Mouse (Mus musculus): Measurements from ENCODE around the gene Chl1. TPM values are rescaled to one million over a fixed set of nuclear protein-coding genes. Genes with fewer than 3 reads are reported as not detected.

Gene Chl1
- polyA plus RNA-seq, 1 experiment from 2014 or later: 10.8 TPM

GRCm38 (mm10) chr6:103558037-103558893 is 47.9 kb downstream of the Chl1 start:
- 57% methylated on average over 5 of the region's 5 CpGs for WGBS
- Histone ChIP-seq H3K27ac (no peak overlapping the region), H3K4me3 (no peak overlapping the region), H3K4me1 (replicated peaks) (peaks cover 11% of the 10 kb centered on the region; the same call in 1 of the 2 replicates), H3K27me3 (ENCODE audit: insufficient read depth, poor library complexity, severe bottlenecking) (no peaks in the 10 kb centered on the region), H3K9me3 (no peaks in the 10 kb centered on the region), H3K36me3 (no peaks in the 10 kb centered on the region)
- DNase-seq (ENCODE audit: low spot score): no peak

- H3K27ac ChIP-seq: no peak overlapping the region
- peaks cover 11% of the 10 kb centered on the region; the same call in 1 of the 2 replicates for H3K4me1 ChIP-seq (replicated peaks)
- H3K27me3 ChIP-seq (ENCODE audit: insufficient read depth, poor library complexity, severe bottlenecking): no peaks in the 10 kb centered on the region
- DNase-seq (ENCODE audit: low spot score): no peak
- 72% methylated on average over 3 of the region's 3 CpGs for WGBS
- no peak overlapping the region for H3K4me3 ChIP-seq
- H3K9me3 ChIP-seq: no peaks in the 10 kb centered on the region
- H3K36me3 ChIP-seq: no peaks in the 10 kb centered on the region
Observed at GRCm38 (mm10) chr6:103558894-103559225, 48.5 kb downstream of the Chl1 start.

- WGBS: 74% methylated on average over 2 of the region's 2 CpGs
- peaks cover 11% of the 10 kb centered on the region; the same call in 1 of the 2 replicates for H3K4me1 ChIP-seq (replicated peaks)
Observed at GRCm38 (mm10) chr6:103559344-103559743, 49.0 kb downstream of the Chl1 start.

GRCm38 (mm10) chr6:103564811-103565210 is 54.4 kb downstream of the Chl1 start:
- Histone ChIP-seq H3K4me1 (replicated peaks) (peaks cover 10% of the 10 kb centered on the region), H3K27ac (no peak overlapping the region), H3K27me3 (ENCODE audit: insufficient read depth, poor library complexity, severe bottlenecking) (no peaks in the 10 kb centered on the region), H3K9me3 (no peaks in the 10 kb centered on the region), H3K4me3 (no peak overlapping the region), H3K36me3 (no peaks in the 10 kb centered on the region)
- WGBS: 77% methylated on average over 6 of the region's 6 CpGs
- no peak for DNase-seq (ENCODE audit: low spot score)

More at GRCm38 (mm10) chr6:103559344-103559743, 49.0 kb downstream of the Chl1 start:
- H3K4me3 ChIP-seq: no peak overlapping the region
- H3K36me3 ChIP-seq: no peaks in the 10 kb centered on the region
- H3K27ac ChIP-seq: no peak overlapping the region
- DNase-seq (ENCODE audit: low spot score): no peak
- no peaks in the 10 kb centered on the region for H3K9me3 ChIP-seq
- H3K27me3 ChIP-seq (ENCODE audit: insufficient read depth, poor library complexity, severe bottlenecking): no peaks in the 10 kb centered on the region

- H3K27me3 ChIP-seq (ENCODE audit: insufficient read depth, poor library complexity, severe bottlenecking): no peaks in the 10 kb centered on the region
- 35% methylated on average over 2 of the region's 2 CpGs for WGBS
- no peaks in the 10 kb centered on the region for H3K9me3 ChIP-seq
- H3K4me1 ChIP-seq (replicated peaks): peaks cover 10% of the 10 kb centered on the region
- no peak overlapping the region for H3K4me3 ChIP-seq
- H3K27ac ChIP-seq: no peak overlapping the region; the same call in 1 of the 2 replicates
- peak; percentile 2 for DNase-seq (ENCODE audit: low spot score)
- no peaks in the 10 kb centered on the region for H3K36me3 ChIP-seq
Observed at GRCm38 (mm10) chr6:103567247-103567646, 56.9 kb downstream of the Chl1 start.

GRCm38 (mm10) chr6:103572659-103573058 is 62.3 kb downstream of the Chl1 start:
- H3K9me3 ChIP-seq: no peaks in the 10 kb centered on the region
- no peaks in the 10 kb centered on the region for H3K4me1 ChIP-seq (replicated peaks)
- H3K4me3 ChIP-seq: no peak overlapping the region
- H3K36me3 ChIP-seq: no peaks in the 10 kb centered on the region
- DNase-seq (ENCODE audit: low spot score): no peak
- no peaks in the 10 kb centered on the region for H3K27me3 ChIP-seq (ENCODE audit: insufficient read depth, poor library complexity, severe bottlenecking)
- WGBS: 83% methylated on average over 1 of the region's 1 CpGs
- H3K27ac ChIP-seq: no peak overlapping the region

GRCm38 (mm10) chr6:103584224-103584623 is 73.8 kb downstream of the Chl1 start:
- Histone ChIP-seq H3K9me3 (no peaks in the 10 kb centered on the region), H3K27me3 (ENCODE audit: insufficient read depth, poor library complexity, severe bottlenecking) (no peaks in the 10 kb centered on the region), H3K36me3 (no peaks in the 10 kb centered on the region), H3K27ac (no peak overlapping the region), H3K4me3 (no peak overlapping the region), H3K4me1 (replicated peaks) (no peaks in the 10 kb centered on the region)
- 98% methylated on average over 1 of the region's 1 CpGs for WGBS
- no peak for DNase-seq (ENCODE audit: low spot score)

- 58% methylated on average over 1 of the region's 1 CpGs for WGBS
- Histone ChIP-seq H3K4me1 (replicated peaks) (no peaks in the 10 kb centered on the region), H3K4me3 (no peak overlapping the region), H3K27ac (no peak overlapping the region), H3K36me3 (no peaks in the 10 kb centered on the region), H3K9me3 (no peaks in the 10 kb centered on the region), H3K27me3 (ENCODE audit: insufficient read depth, poor library complexity, severe bottlenecking) (no peaks in the 10 kb centered on the region)
- no peak for DNase-seq (ENCODE audit: low spot score)
Observed at GRCm38 (mm10) chr6:103585667-103586066, 75.3 kb downstream of the Chl1 start.

GRCm38 (mm10) chr6:103586081-103586480 is 75.7 kb downstream of the Chl1 start:
- no peak for DNase-seq (ENCODE audit: low spot score)
- 91% methylated on average over 1 of the region's 1 CpGs for WGBS

GRCm38 (mm10) chr6:103602070-103602469 is 91.7 kb downstream of the Chl1 start:
- WGBS: 36% methylated on average over 4 of the region's 4 CpGs
- Histone ChIP-seq H3K9me3 (no peaks in the 10 kb centered on the region), H3K36me3 (no peaks in the 10 kb centered on the region), H3K27ac (no peak overlapping the region), H3K4me1 (replicated peaks) (peaks cover 11% of the 10 kb centered on the region; the same call in 1 of the 2 replicates), H3K4me3 (no peak overlapping the region), H3K27me3 (ENCODE audit: insufficient read depth, poor library complexity, severe bottlenecking) (no peaks in the 10 kb centered on the region)
- DNase-seq (ENCODE audit: low spot score): no peak

More at GRCm38 (mm10) chr6:103586081-103586480, 75.7 kb downstream of the Chl1 start:
- no peak overlapping the region for H3K4me3 ChIP-seq
- no peaks in the 10 kb centered on the region for H3K27me3 ChIP-seq (ENCODE audit: insufficient read depth, poor library complexity, severe bottlenecking)
- no peaks in the 10 kb centered on the region for H3K4me1 ChIP-seq (replicated peaks)
- no peak overlapping the region for H3K27ac ChIP-seq
- H3K36me3 ChIP-seq: no peaks in the 10 kb centered on the region
- no peaks in the 10 kb centered on the region for H3K9me3 ChIP-seq

- no peak overlapping the region for H3K27ac ChIP-seq
- no peak for DNase-seq (ENCODE audit: low spot score)
- H3K36me3 ChIP-seq: no peaks in the 10 kb centered on the region
- H3K27me3 ChIP-seq (ENCODE audit: insufficient read depth, poor library complexity, severe bottlenecking): no peaks in the 10 kb centered on the region
- H3K4me3 ChIP-seq: no peak overlapping the region
- H3K4me1 ChIP-seq (replicated peaks): peaks cover 9% of the 10 kb centered on the region
- WGBS: 87% methylated on average over 3 of the region's 3 CpGs
- no peaks in the 10 kb centered on the region for H3K9me3 ChIP-seq
Observed at GRCm38 (mm10) chr6:103610656-103611055, 100.3 kb downstream of the Chl1 start.

- no peak for DNase-seq (ENCODE audit: low spot score)
- Histone ChIP-seq H3K4me3 (no peak overlapping the region), H3K27ac (no peak overlapping the region), H3K9me3 (no peaks in the 10 kb centered on the region), H3K27me3 (ENCODE audit: insufficient read depth, poor library complexity, severe bottlenecking) (no peaks in the 10 kb centered on the region), H3K36me3 (no peaks in the 10 kb centered on the region), H3K4me1 (replicated peaks) (peaks cover 12% of the 10 kb centered on the region)
- 91% methylated on average over 3 of the region's 3 CpGs for WGBS
Observed at GRCm38 (mm10) chr6:103612626-103613025, 102.2 kb downstream of the Chl1 start.

GRCm38 (mm10) chr6:103613714-103614113 is 103.3 kb downstream of the Chl1 start:
- no peak overlapping the region for H3K4me3 ChIP-seq
- WGBS: 87% methylated on average over 3 of the region's 3 CpGs
- H3K27me3 ChIP-seq (ENCODE audit: insufficient read depth, poor library complexity, severe bottlenecking): no peaks in the 10 kb centered on the region
- H3K36me3 ChIP-seq: no peaks in the 10 kb centered on the region
- DNase-seq (ENCODE audit: low spot score): no peak
- no peaks in the 10 kb centered on the region for H3K9me3 ChIP-seq
- peaks cover 12% of the 10 kb centered on the region for H3K4me1 ChIP-seq (replicated peaks)
- H3K27ac ChIP-seq: no peak overlapping the region
